Mouse (Mus musculus) thymus, postnatal 4 days (tissue): ENCODE measurements around the gene Mospd3.

Source experiments
- DNase-seq: peaks from one replicate; pipeline ENCODE4 v3.0.0; 2021

Gene Mospd3

GRCm38 (mm10) chr5:137570691-137571586 is 29.9 kb downstream of the Mospd3 start:
- DNase-seq = peak; percentile 23

- no peak for DNase-seq
Observed at GRCm38 (mm10) chr5:137570181-137570580, 30.7 kb downstream of the Mospd3 start.

GRCm38 (mm10) chr5:137569665-137570064 is 31.2 kb downstream of the Mospd3 start, which contains the start of gene Tfr2:
TSS of gene Tfr2 (plus strand) at chr5:137569840.
- DNase-seq = peak; percentile 76

- DNase-seq = no peak
Observed at GRCm38 (mm10) chr5:137569031-137569430, 31.8 kb downstream of the Mospd3 start.

GRCm38 (mm10) chr5:137568223-137568798 is 32.5 kb downstream of the Mospd3 start:
- DNase-seq = no peak

- no peak for DNase-seq
Observed at GRCm38 (mm10) chr5:137566416-137566815, 34.4 kb downstream of the Mospd3 start.

- no peak for DNase-seq
Observed at GRCm38 (mm10) chr5:137565744-137566143, 35.1 kb downstream of the Mospd3 start.

GRCm38 (mm10) chr5:137562965-137563364 is 37.9 kb downstream of the Mospd3 start:
- no peak for DNase-seq

- DNase-seq = no peak
Observed at GRCm38 (mm10) chr5:137561556-137561955, 39.3 kb downstream of the Mospd3 start.

- no peak for DNase-seq
Observed at GRCm38 (mm10) chr5:137553898-137554297, 47.0 kb downstream of the Mospd3 start.

- DNase-seq = peak; percentile 84
Observed at GRCm38 (mm10) chr5:137553411-137553837, 47.4 kb downstream of the Mospd3 start, which contains the start of gene Actl6b. TSS of gene Actl6b (plus strand) at chr5:137553517.

GRCm38 (mm10) chr5:137553000-137553399 is 47.9 kb downstream of the Mospd3 start:
- DNase-seq = no peak

GRCm38 (mm10) chr5:137551119-137551518 is 49.7 kb downstream of the Mospd3 start:
- DNase-seq = peak; percentile 69

GRCm38 (mm10) chr5:137549840-137550239 is 51.0 kb downstream of the Mospd3 start:
- no peak for DNase-seq
